Mouse (Mus musculus): Measurements from ENCODE around the gene Ell3. TPM values are rescaled to one million over a fixed set of nuclear protein-coding genes. Genes with fewer than 3 reads are reported as not detected.

Ell3 gene
- total RNA-seq, 2 experiments from 2014 or later: 0.18 to 0.66 TPM

Small RNA genes within 50 kb of the gene (microRNA-seq; reads per million reads assigned to microRNA genes)
- not detected for gene Gm22953

Other genes starting within 250 kb of the Ell3 start
- gene Trp53bp1, start 172.9 kb downstream of the Ell3 start, total RNA-seq (2021): 10 to 100 TPM; 46.0 to 68.0 TPM
- 10 to 100 TPM in 1 of 2 experiments, 1 to 10 TPM in 1; 8.5 to 13.1 TPM for gene Map1a, start 154.7 kb downstream of the Ell3 start, total RNA-seq (2021)
- gene Ppip5k1, start 88.9 kb downstream of the Ell3 start, total RNA-seq (2021): 10 to 100 TPM; 40.0 to 51.3 TPM
- gene Ckmt1, start 86.6 kb downstream of the Ell3 start, total RNA-seq (2021): 10 to 100 TPM in 1 of 2 experiments, 1 to 10 TPM in 1; 9.0 to 10.9 TPM
- gene Strc, start 57.1 kb downstream of the Ell3 start, total RNA-seq (2021): not detected
- gene Pdia3, start 30.5 kb downstream of the Ell3 start, total RNA-seq (2021): 100 to 1,000 TPM; 285 to 303 TPM
- 1 to 10 TPM; 2.2 to 4.3 TPM for gene Catsper2, start 30.5 kb downstream of the Ell3 start, total RNA-seq (2021)
- 100 to 1,000 TPM; 346 to 350 TPM for gene Serf2, start 4.9 kb upstream of the Ell3 start, total RNA-seq (2021)
- 10 to 100 TPM; 29.1 to 39.9 TPM for gene Hypk, start 9.0 kb upstream of the Ell3 start, total RNA-seq (2021)
- gene Serinc4, start 12.5 kb upstream of the Ell3 start, total RNA-seq (2021): under 1 TPM in 1 of 2 experiments, not detected in 1; 0.24 TPM
- gene Mfap1b, start 29.8 kb upstream of the Ell3 start, total RNA-seq (2021): 10 to 100 TPM; 24.9 to 26.8 TPM
- gene Mfap1a, start 62.4 kb upstream of the Ell3 start, total RNA-seq (2021): 10 to 100 TPM; 24.5 to 25.7 TPM
- gene Wdr76, start 62.4 kb upstream of the Ell3 start, total RNA-seq (2021): 10 to 100 TPM in 1 of 2 experiments, 1 to 10 TPM in 1; 6.3 to 10.9 TPM

All from adrenal gland, postnatal 10 days (tissue).